Mouse (Mus musculus): ENCODE results near the gene Wdr77. TPM values are rescaled to one million over a fixed set of nuclear protein-coding genes. Genes with fewer than 3 reads are reported as not detected.

The Wdr77 gene
- total and polyA plus RNA-seq, 2 experiments from 2014 or later: 54.8 to 63.1 TPM

DNA sequence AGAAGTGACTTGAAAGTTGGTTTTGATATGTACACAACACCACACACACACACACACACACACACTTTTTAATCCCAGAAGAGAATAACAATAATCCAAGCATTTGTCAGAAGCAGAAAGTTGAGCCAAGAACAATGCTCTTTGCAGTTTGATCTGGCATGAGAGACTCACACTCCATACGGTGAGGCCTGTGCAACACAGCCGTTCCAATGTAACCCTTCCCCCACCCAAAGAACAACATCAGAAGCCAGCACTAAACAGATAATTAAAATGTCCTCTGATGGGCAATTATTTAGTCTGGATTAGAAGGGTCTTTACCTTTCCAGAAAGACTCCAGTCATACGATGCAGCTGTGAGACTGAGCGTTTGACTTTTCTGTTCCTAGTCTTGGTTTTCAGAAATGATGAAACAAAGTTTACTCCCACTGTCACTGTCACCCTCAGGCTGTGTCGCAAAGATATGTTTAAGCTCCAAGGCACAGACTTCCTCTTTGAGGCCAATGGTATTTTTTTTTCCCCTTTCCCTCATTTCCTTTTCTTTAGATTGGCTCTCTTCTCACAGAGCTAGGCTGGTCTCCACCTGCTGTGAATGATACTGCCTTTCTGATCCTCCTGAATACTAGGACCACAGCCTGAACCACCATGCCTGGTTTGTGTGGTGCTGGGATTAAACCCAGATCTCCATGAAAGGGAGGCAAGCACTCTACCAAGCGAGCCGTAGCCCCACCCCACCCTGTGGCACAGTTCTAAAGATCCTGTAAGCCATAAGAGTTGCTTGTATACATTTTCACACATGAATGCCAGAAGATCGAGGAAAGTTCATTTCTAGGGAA, 26.7 kb upstream of the Wdr77 start, which contains the start of gene I830077J02Rik:
Gene I830077J02Rik (minus strand): TSS at position 425 of the 832 bp plus-strand sequence.
- no peaks in the 10 kb centered on the region for H3K4me1 ChIP-seq (ENCODE audit: control insufficient read depth, insufficient read depth)
- no peaks in the 10 kb centered on the region; the same call in 1 of the 2 replicates for H3K36me3 ChIP-seq (replicated peaks; ENCODE audit: control insufficient read depth, insufficient read depth, low read length)
- no peaks in the 10 kb centered on the region for H3K9me3 ChIP-seq (replicated peaks; ENCODE audit: control insufficient read depth, low read length)
- 67% methylated on average over 8 of the region's 8 CpGs for WGBS
- no peak within 1 kb of the TSS for H3K4me3 ChIP-seq (ENCODE audit: low read depth, low read length)
- ATAC-seq (ENCODE audit: insufficient read depth, low read depth) (no peak), DNase-seq (ENCODE audit: low spot score) (peak; percentile 36)
- H3K4me2 ChIP-seq (ENCODE audit: low read depth, low read length): no peak within 1 kb of the TSS
- TF ChIP-seq EP300 (IDR thresholded peaks at IDR 0.05; ENCODE audit: low read depth) (no peak), CTCF (IDR thresholded peaks at IDR 0.05; ENCODE audit: low read depth) (no peak)
- H3K27me3 ChIP-seq (ENCODE audit: control insufficient read depth, insufficient read depth, low read length): no peaks in the 10 kb centered on the region
- 0 out of 2 replicates have a peak within 1 kb of the TSS, but pooled peaks have one; percentile 20 for H3K27ac ChIP-seq (ENCODE audit: low read depth)
- no peak within 1 kb of the TSS for H3K9ac ChIP-seq (replicated peaks; ENCODE audit: low read depth, low read length)

DNA sequence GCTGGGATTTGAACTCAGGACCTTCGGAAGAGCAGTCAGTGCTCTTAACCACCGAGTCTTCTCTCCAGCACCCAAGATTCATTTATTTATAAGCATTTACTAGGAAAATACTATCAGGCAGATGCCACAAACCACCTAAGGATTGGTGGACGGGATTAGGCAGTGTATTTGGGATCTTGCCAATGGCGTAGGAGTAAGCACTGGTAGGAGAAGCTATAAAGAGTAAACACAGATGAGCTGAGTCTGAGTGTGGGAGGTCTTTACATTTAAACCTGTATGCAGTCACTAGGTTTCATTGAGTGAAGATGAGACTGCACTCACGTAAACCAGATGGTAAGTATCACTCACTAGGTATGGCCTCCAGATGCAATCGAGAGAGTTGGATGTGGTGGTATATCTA, 25.2 kb upstream of the Wdr77 start:
- Histone ChIP-seq H3K36me3 (replicated peaks; ENCODE audit: control insufficient read depth, insufficient read depth, low read length) (peaks cover 4% of the 10 kb centered on the region; the same call in 1 of the 2 replicates), H3K4me1 (ENCODE audit: control insufficient read depth, insufficient read depth) (no peaks in the 10 kb centered on the region), H3K27me3 (ENCODE audit: control insufficient read depth, insufficient read depth, low read length) (no peaks in the 10 kb centered on the region), H3K4me3 (ENCODE audit: low read depth, low read length) (no peak overlapping the region), H3K4me2 (ENCODE audit: low read depth, low read length) (no peak overlapping the region), H3K9me3 (replicated peaks; ENCODE audit: control insufficient read depth, low read length) (no peaks in the 10 kb centered on the region), H3K27ac (ENCODE audit: low read depth) (peak overlapping the region; percentile 76; the same call in 1 of the 2 replicates), H3K9ac (replicated peaks; ENCODE audit: low read depth, low read length) (no peak overlapping the region)
- ATAC-seq (ENCODE audit: insufficient read depth, low read depth): no peak
- TF ChIP-seq EP300 (IDR thresholded peaks at IDR 0.05; ENCODE audit: low read depth) (no peak), CTCF (IDR thresholded peaks at IDR 0.05; ENCODE audit: low read depth) (no peak)
- DNase-seq (ENCODE audit: low spot score): no peak
- 84% methylated on average over 6 of the region's 6 CpGs for WGBS

DNA sequence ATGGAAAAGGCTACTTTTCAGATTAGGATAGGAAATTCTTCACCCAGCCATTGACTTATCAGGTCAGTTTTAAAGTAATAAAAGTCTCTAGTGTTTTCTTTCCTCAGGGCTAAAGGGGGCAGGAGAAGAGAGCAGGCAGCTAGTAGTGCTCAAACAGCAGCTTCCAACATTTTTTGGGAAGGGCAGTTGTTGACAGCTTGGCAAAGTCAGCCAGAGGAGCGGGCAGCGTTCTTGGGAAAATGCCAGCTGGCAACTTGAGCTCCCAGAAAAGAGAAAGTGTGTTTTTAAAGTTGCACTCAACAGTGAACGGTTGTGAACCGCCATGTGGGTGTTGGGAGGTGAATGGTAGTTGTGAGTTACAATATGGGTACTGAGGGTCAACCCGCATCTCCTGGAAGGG, 24.1 kb upstream of the Wdr77 start:
- peak; percentile 81 for ATAC-seq (ENCODE audit: insufficient read depth, low read depth)
- H3K4me3 ChIP-seq (ENCODE audit: low read depth, low read length): no peak overlapping the region
- H3K4me2 ChIP-seq (ENCODE audit: low read depth, low read length): peak overlapping the region; percentile 13; the same call in 1 of the 2 replicates
- H3K27me3 ChIP-seq (ENCODE audit: control insufficient read depth, insufficient read depth, low read length): no peaks in the 10 kb centered on the region
- no peak overlapping the region for H3K9ac ChIP-seq (replicated peaks; ENCODE audit: low read depth, low read length)
- H3K4me1 ChIP-seq (ENCODE audit: control insufficient read depth, insufficient read depth): no peaks in the 10 kb centered on the region
- 28% methylated on average over 5 of the region's 5 CpGs for WGBS
- H3K9me3 ChIP-seq (replicated peaks; ENCODE audit: control insufficient read depth, low read length): no peaks in the 10 kb centered on the region
- peaks cover 4% of the 10 kb centered on the region; the same call in 1 of the 2 replicates for H3K36me3 ChIP-seq (replicated peaks; ENCODE audit: control insufficient read depth, insufficient read depth, low read length)
- TF ChIP-seq CTCF (IDR thresholded peaks at IDR 0.05; ENCODE audit: low read depth) (no peak), EP300 (IDR thresholded peaks at IDR 0.05; ENCODE audit: low read depth) (0 out of 2 replicates have a peak, but pooled peaks have one; percentile 18)
- peak; percentile 81 for DNase-seq (ENCODE audit: low spot score)
- H3K27ac ChIP-seq (ENCODE audit: low read depth): peak overlapping the region; percentile 76

- H3K4me2 ChIP-seq (ENCODE audit: low read depth, low read length): no peak overlapping the region
- no peak for TF ChIP-seq EP300 (IDR thresholded peaks at IDR 0.05; ENCODE audit: low read depth)
- WGBS: 78% methylated on average over 4 of the region's 4 CpGs
Observed at GRCm38 (mm10) chr3:105936111-105936510, 23.1 kb upstream of the Wdr77 start.

DNA sequence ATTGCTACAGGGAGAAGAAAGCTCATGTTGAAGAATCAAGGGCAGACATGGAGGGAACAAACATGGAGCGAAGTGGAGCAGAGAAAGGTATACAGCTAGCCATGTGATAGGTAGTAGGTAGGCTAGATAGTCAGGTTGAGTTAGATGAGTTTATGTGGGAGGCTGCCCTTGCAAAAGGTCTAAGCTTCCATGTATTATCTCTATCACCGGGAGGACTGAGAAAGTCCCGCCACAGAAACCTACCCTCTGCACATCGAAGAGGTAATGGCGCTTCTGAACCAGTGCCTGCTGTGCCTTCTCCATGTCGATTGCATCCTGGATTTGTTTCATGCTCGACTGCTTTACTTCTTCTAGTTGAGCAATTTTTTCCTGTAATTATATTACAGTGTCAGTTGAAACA, 7.8 kb upstream of the Wdr77 start:
- Histone ChIP-seq H3K9ac (replicated peaks; ENCODE audit: low read depth, low read length) (no peak overlapping the region), H3K4me1 (ENCODE audit: control insufficient read depth, insufficient read depth) (peaks cover 6% of the 10 kb centered on the region; the same call in 1 of the 2 replicates), H3K27ac (ENCODE audit: low read depth) (no peak overlapping the region), H3K4me3 (ENCODE audit: low read depth, low read length) (no peak overlapping the region), H3K27me3 (ENCODE audit: control insufficient read depth, insufficient read depth, low read length) (no peaks in the 10 kb centered on the region), H3K4me2 (ENCODE audit: low read depth, low read length) (no peak overlapping the region), H3K36me3 (replicated peaks; ENCODE audit: control insufficient read depth, insufficient read depth, low read length) (peaks cover 75% of the 10 kb centered on the region), H3K9me3 (replicated peaks; ENCODE audit: control insufficient read depth, low read length) (no peaks in the 10 kb centered on the region)
- 92% methylated on average over 7 of the region's 7 CpGs for WGBS
- TF ChIP-seq EP300 (IDR thresholded peaks at IDR 0.05; ENCODE audit: low read depth) (no peak), CTCF (IDR thresholded peaks at IDR 0.05; ENCODE audit: low read depth) (no peak)
- DNase-seq (ENCODE audit: low spot score) (no peak), ATAC-seq (ENCODE audit: insufficient read depth, low read depth) (no peak)

More at GRCm38 (mm10) chr3:105936111-105936510, 23.1 kb upstream of the Wdr77 start:
- ATAC-seq (ENCODE audit: insufficient read depth, low read depth) (no peak), DNase-seq (ENCODE audit: low spot score) (no peak)
- no peaks in the 10 kb centered on the region for H3K9me3 ChIP-seq (replicated peaks; ENCODE audit: control insufficient read depth, low read length)
- H3K4me3 ChIP-seq (ENCODE audit: low read depth, low read length): no peak overlapping the region
- H3K27me3 ChIP-seq (ENCODE audit: control insufficient read depth, insufficient read depth, low read length): no peaks in the 10 kb centered on the region
- no peak overlapping the region for H3K9ac ChIP-seq (replicated peaks; ENCODE audit: low read depth, low read length)
- no peak overlapping the region for H3K27ac ChIP-seq (ENCODE audit: low read depth)
- H3K36me3 ChIP-seq (replicated peaks; ENCODE audit: control insufficient read depth, insufficient read depth, low read length): peaks cover 9% of the 10 kb centered on the region
- H3K4me1 ChIP-seq (ENCODE audit: control insufficient read depth, insufficient read depth): no peaks in the 10 kb centered on the region

Data from heart, postnatal 0 days (tissue).